Mouse (Mus musculus) neural tube, embryonic 11.5 days (tissue): Measurements from ENCODE around the gene Gata2. TPM values are rescaled to one million over a fixed set of nuclear protein-coding genes. Genes with fewer than 3 reads are reported as not detected.

Experiments
- ATAC-seq: fragments of 200-750 bp; cut with Nextera tagmentation; 2 replicates; pipeline ENCODE4 v1.8.0; 2017; ENCODE audit warnings: moderate number of reproducible peaks, mild to moderate bottlenecking, moderate TSS enrichment, moderate library complexity; ENCODE audit not compliant: insufficient read depth, low FRiP score, low TSS enrichment
- DNase-seq: peaks from one replicate; pipeline ENCODE4 v3.0.0-alpha.2; 2015; ENCODE audit warnings: low spot score
- H3K27ac ChIP-seq: fragments of 300-500 bp; sonication (generic); 2 replicates; pipeline ENCODE4 v1.5.1; 2014; ENCODE audit warnings: low read depth, mild to moderate bottlenecking, low read length
- H3K27me3 ChIP-seq: fragments of 300-500 bp; sonication (generic); 2 replicates; pipeline ENCODE4 v1.6.1; 2014; ENCODE audit warnings: mild to moderate bottlenecking, low read length, mixed read lengths; ENCODE audit not compliant: control insufficient read depth, insufficient read depth
- H3K36me3 ChIP-seq: fragments of 300-500 bp; sonication (generic); 2 replicates; pipeline ENCODE4 v1.6.1; 2014; ENCODE audit warnings: mild to moderate bottlenecking, low read length, moderate library complexity, mixed read lengths; ENCODE audit not compliant: control insufficient read depth, insufficient read depth
- H3K4me1 ChIP-seq: fragments of 300-500 bp; sonication (generic); 2 replicates; pipeline ENCODE4 v1.6.1; 2014; ENCODE audit warnings: low read length, mixed read lengths; ENCODE audit not compliant: control insufficient read depth, insufficient read depth
- H3K4me2 ChIP-seq: fragments of 300-500 bp; sonication (generic); 2 replicates; pipeline ENCODE4 v1.6.1; 2014; ENCODE audit warnings: low read depth, mild to moderate bottlenecking, moderate library complexity
- H3K4me3 ChIP-seq: fragments of 300-500 bp; sonication (generic); 2 replicates; pipeline ENCODE4 v1.5.1; 2014; ENCODE audit warnings: low read depth, low read length
- H3K9ac ChIP-seq: fragments of 300-500 bp; sonication (generic); 2 replicates; pipeline ENCODE4 v1.6.1; 2014; ENCODE audit warnings: mild to moderate bottlenecking, low read length
- H3K9me3 ChIP-seq: fragments of 300-500 bp; sonication (generic); 2 replicates; pipeline ENCODE4 v1.6.1; 2016; ENCODE audit warnings: low read length; ENCODE audit not compliant: control insufficient read depth
- WGBS: fragments of 180-500 bp; shearing (Covaris S2); extraction: QIAGEN DNeasy Blood & Tissue Kit; methylation state at CpG from one replicate; pipeline ENCODE4 v1.1.7; 2014; 5-methylcytosine and 5-hydroxymethylcytosine counted together
- polyA plus RNA-seq: library from polyadenylated mRNA; unstranded; fragments of >200 nt; fragmentation: Nextera tagmentation; extraction: Ambion mirVana; gene quantifications from 2 replicates; pipeline ENCODE4 v1.2.1, GENCODE M21; 2014

The Gata2 gene
- polyA plus RNA-seq, 1 experiment from 2014 or later, result 8.3 TPM

DNA sequence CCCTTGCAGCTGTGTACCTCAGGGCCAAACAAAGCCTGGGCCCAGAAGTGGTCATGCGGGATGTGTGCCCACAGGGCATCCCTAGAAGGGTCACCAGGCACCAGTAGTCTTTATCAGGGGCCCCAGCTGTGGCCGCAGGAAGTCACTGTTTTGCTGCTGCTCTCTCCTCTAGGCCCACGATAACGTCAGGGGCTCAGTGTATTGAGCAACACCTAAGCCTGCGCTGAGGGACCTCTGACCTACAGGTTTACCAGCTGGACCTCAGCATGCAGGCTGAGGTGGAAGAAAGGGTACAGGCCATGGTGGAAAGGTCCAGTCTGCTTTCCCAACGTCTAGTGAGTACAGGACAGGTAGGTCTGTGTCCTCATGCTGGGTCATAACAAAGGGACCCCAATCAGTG, 60.4 kb downstream of the Gata2 start:
- Histone ChIP-seq H3K9ac (no peak overlapping the region), H3K4me2 (no peak overlapping the region), H3K9me3 (no peaks in the 10 kb centered on the region), H3K27me3 (no peaks in the 10 kb centered on the region), H3K4me1 (no peaks in the 10 kb centered on the region), H3K4me3 (no peak overlapping the region), H3K27ac (no peak overlapping the region), H3K36me3 (no peaks in the 10 kb centered on the region)
- ATAC-seq, result no peak
- WGBS, result 80% methylated on average over 6 of the region's 6 CpGs
- no peak for DNase-seq

DNA sequence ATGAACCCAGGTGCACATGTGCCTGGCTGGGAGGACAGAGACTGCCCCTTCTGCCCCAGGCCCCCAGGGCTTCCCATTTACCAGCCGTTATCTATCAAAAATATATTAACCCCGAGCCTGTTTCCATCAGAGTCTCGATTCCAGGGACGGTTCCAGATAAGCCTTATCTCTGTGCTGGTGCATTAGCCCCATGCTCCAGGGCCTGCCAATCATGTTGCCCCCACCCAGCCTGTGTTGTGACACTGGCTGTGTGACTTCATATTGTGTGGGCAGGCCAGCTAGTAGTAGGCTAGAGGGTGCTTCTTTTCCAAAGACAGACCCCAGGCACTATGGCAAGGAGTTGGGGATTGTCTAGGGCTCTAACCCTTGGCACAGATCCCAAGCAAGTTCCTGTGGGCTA, 61.7 kb downstream of the Gata2 start:
- H3K27ac ChIP-seq, result no peak overlapping the region
- no peaks in the 10 kb centered on the region for H3K9me3 ChIP-seq
- H3K4me2 ChIP-seq, result no peak overlapping the region
- DNase-seq (no peak), ATAC-seq (no peak)
- no peaks in the 10 kb centered on the region for H3K27me3 ChIP-seq
- no peak overlapping the region for H3K9ac ChIP-seq
- no peak overlapping the region for H3K4me3 ChIP-seq
- 85% methylated on average over 4 of the region's 4 CpGs for WGBS
- no peaks in the 10 kb centered on the region for H3K36me3 ChIP-seq
- no peaks in the 10 kb centered on the region for H3K4me1 ChIP-seq

Other genes with a start within 250 kb of the Gata2 start
- 91.9 and 92.1 TPM in 2 replicates for gene H1fx, start 212.3 kb upstream of the Gata2 start, polyA plus RNA-seq
- 275 and 276 TPM in 2 replicates for gene Rab7, start 148.6 kb upstream of the Gata2 start, polyA plus RNA-seq
- 301 and 345 TPM in 2 replicates for gene Rpn1, start 109.4 kb upstream of the Gata2 start, polyA plus RNA-seq
- gene Dnajb8, start 28.4 kb downstream of the Gata2 start, polyA plus RNA-seq, result not detected in 2 replicates